Mouse (Mus musculus): ENCODE data around the gene Xrcc1.

DNA sequence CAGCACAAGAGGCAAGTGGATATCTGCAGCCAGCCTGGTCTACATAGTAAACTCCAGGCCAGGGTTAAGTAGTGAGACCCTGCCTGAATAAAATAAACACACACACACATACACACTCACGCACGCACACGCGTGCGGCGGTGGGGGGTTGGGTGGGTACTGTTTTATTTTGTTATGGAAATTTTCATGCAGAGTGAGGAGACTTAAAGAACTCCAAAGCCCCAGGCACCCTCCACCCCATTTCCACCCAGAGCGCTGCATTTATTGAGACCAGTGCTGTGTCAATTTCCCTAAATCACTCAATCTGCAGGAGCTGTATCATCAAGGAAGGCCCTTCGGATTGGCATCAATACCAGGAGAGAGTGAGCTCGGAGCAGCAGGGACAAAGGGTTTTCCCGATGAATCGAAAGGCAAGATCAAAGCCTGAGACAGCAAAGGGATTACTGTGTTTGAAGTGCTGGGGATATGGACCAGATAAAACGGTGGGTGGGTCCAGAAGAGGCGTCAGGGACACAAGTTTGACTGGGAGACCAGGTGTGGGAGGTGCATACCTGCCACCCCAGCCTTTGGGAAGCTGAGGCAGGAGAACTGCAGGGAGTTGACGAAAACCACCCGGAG, 40.5 kb upstream of the Xrcc1 start:
- TF ChIP-seq CTCF (IDR thresholded peaks at IDR 0.05; ENCODE audit: extremely low read depth, insufficient read depth, insufficient read length, insufficient replicate concordance): no peak
- TF ChIP-seq POLR2A (IDR thresholded peaks at IDR 0.05; ENCODE audit: low read depth, low read length): no peak

Measured in spleen, adult 2 months (tissue).